Mouse (Mus musculus) embryonic stem cell, embryonic (primary cell): ENCODE measurements at regions not wholly inside any gene's neighbourhood (a gene's known extent, or its start where the extent isn't known, plus 50 kb on each side); places are given as distances from the start of the nearest gene placed in this dataset.

Experiments used
- CTCF ChIA-PET, 4 experiments: fragments of 300-600 bp in 2 of 4; fragments of 350-600 bp in 2 of 4; sonication (Branson Sonifier 250); formaldehyde crosslinking; loops; one replicate each; lab custom pipeline; 2022; ENCODE audit warnings: inconsistent platforms in 2 of 4; lab: Charles Lee
- POLR2A ChIA-PET, 4 experiments: fragments of 300-600 bp in 2 of 4; fragments of 350-600 bp in 2 of 4; sonication (Branson Sonifier 250); formaldehyde crosslinking; loops; one replicate each; lab custom pipeline; 2022; ENCODE audit warnings: antibody characterized with exemption in 4 of 4, inconsistent platforms in 1 of 4; lab: Charles Lee

DNA sequence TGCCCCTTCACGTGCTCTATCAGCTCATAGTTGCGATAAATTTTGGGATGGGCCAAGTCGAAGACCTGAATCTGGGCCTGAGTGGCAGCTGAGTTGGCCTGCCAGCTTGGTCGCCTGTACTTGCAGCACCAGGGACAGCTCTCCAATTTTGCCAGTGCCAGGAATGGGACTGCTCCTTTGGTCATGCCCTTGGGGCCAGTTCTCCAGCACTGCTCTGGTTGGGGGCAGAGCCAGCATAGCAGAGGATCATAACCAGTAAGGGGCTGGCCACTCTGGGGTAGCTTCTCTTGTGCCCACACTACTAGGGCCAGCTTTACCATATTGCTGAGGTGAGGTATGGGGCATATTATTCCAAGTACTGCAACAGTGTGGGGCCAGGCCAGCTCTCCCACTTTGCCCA is 397.0 kb upstream of the Cadm2 start:
- POLR2A ChIA-PET: no interaction called here
- CTCF ChIA-PET: interaction anchor here in 1 of 4 experiments (0.7 kb wide), 1 partner anchor 168 kb away, joined by 3 read pairs; no protein-coding TSS in a partner anchor

DNA sequence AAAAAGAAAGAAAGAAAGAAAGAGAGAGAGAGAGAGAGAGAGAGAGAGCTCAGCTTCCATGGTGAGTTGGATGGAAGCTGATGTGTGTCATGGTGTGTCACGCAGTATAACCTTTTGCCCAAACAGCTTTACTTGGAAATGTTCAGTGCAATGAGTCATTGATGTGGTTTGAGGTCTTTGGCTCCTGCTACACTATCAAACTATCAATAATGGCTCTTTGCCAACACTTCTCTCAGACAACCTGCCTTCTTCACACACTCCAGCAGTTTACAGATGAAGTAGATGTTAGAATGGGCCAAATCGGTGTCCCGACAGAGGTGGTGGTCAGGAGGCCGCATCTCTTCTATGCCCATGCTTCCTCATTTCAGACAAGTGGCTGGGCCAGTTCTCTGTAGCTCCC is 369.0 kb upstream of the Cadm2 start:
- CTCF ChIA-PET: no interaction called here
- POLR2A ChIA-PET: no interaction called here

DNA sequence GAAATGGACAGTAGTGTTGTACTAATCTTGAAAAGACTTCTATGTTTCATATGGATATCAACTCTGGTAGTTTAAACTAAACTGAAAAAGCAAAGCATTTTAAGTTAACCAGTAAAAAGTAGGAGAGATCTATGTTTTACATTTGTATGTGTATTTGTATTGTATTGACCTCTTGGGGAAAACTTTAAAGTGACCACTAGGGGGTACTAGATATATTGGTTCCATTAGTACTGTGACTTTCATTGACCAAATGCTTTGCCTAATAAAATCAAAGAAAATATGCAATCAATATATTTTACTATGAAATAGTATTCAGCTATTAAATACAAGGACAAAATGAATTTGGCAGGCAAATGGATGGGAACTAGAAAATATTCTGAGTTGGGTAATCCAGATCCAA is 355.9 kb upstream of the Cadm2 start:
- CTCF ChIA-PET: no interaction called here

DNA sequence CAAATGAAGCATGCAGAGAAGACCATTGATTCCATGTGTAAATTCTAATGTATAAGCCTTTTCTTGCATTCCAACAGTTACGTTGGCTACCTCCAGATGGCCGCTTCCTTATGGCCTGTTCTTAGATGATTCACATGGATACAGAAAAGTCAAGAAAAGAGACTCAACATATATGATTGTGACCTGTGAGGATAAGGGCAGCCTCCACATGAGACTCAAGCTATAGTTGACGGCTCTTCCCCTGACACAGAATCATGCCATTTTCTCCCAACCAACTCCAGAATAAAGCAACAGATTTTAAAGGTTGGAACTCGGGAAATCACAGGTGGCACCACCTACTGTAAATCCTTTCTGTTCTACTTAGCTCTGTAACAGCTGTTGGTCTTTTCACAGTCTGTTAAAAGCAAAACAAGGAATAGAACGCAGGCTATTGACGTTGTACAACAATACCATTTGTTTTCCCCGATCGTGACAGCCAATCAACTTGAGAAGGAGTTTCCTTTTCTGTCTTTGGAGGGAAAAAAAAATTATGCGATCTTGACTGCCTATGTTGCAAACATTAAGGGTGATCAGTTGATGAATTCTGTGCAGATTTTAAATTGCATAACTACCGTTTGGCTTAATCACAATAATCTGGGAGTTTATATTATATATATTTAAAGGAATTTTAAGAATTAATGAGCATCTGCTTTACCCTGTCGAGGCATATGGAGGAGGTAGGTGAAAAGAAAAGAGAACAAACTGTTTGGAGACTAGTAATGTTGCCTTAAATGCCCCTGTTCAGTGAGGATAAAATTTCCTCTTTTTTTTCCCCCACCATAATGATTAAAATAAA is 347.8 kb upstream of the Cadm2 start:
- POLR2A ChIA-PET: no interaction called here
- CTCF ChIA-PET: no interaction called here

More for the DNA sequence above, 355.9 kb upstream of the Cadm2 start:
- POLR2A ChIA-PET: no interaction called here

DNA sequence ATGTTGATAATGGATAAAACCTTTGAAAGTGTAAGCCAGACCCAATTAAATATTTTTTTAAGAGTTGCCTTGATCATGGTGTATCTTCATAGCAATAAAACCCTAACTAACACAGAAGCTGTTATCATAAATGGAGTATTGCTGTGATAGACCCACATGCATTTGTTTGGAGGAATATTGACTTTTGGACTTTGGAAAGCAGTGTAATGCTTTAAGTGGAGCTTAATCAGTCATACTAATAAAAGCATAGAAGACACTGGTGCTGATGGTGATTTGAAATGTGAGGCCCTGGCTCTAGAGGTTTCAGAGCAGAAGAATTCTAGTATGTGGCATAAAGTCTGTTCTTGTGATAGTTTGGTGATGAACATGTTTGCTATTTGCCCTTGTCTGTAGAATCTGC is 328.4 kb upstream of the Cadm2 start:
- ChIA-PET CTCF (no interaction called here), POLR2A (interaction anchor here in 1 of 4 experiments (0.7 kb wide), 1 partner anchor 24 kb away, joined by 3 read pairs; no protein-coding TSS in a partner anchor)

DNA sequence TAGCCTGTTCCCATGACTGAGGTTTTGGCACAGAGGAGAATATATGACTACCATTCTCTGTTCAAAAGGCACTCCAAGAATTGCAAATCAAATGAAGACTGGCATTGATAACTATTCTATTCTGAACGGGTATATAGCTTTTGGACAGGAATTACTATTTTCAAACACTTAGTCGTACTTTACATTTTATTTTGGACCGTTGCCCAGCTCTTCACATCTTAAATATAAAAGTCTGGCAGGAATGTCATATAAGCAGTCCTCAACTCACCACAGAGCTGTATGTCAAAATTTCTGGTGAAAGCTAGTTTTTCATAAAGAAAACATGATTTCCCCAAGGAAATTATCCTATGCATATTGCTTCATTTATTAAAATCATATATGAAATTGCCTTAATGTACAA is 323.7 kb upstream of the Cadm2 start:
- CTCF ChIA-PET: no interaction called here
- POLR2A ChIA-PET: no interaction called here

DNA sequence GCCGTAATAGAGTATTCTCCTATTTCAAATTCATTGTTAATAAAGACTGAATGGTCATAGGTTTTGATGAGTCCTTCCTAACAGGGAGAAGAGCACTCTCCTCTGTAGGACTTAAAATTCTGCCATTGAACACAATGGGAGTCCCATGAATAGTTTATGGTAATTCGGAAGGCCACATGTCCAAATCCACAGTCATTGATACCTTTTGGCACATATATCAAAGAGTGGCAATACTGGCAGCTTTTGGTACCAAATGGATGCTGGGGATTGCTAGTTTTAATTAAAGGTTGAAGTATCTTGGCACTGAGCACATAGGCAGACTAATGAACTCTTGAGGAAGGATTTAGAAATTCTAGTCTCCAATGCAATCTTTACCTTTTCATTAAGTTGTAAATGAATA is 298.5 kb upstream of the Cadm2 start:
- POLR2A ChIA-PET: no interaction called here
- CTCF ChIA-PET: no interaction called here

DNA sequence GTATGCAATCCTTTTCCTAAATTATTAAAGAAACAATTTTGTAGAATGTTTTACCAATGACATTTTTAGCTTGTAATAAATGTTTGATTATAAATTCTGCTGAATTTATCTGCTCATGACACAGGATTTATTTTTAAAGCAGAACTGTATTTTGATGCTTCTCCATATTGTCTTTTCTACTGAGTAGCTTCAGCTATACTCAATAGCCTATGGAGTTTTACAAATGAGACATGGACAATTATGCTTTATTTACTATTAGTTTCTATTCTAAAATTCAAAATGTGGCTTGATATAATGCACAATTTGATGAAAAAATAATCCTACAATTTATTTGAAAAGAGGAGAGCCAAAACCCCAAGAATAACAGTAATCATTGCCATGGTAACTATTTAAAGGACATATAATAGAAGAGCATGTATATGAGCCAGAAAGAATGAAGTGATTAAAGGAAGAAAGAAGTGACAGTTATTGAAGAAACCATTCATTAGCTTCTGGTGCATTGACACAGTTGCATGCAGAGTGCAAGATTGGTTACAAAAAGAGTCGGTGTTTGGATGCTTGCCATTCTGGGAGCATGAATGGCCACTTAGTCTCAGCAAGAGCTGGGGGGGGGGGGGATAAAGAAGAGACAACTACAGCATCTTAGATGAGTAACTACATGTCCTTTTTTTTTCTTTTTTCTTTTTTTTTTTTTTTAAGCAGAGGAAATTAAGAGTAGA is 250.8 kb upstream of the Cadm2 start:
- ChIA-PET POLR2A (no interaction called here), CTCF (interaction anchor here in 1 of 4 experiments (0.7 kb wide), 1 partner anchor 31 kb away, joined by 3 read pairs; no protein-coding TSS in a partner anchor)

DNA sequence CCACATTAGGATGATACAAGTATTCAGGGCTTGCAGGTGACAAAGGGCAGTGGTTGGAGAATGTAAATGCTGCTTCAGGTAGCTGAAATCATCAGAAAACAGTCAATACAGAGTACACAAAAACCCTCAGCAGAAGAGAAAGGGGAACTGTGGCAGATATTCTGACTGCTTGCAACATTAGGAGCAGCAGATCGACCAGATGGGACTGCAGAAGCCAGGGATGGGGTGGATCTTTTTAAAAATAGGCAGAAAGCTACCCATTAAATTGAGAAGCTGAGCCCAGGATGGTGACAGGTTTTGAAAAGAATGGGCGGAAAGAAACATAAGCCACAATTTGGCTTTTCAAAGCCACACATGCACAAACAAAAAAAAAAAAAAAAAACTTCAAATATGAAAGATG is 229.5 kb upstream of the Cadm2 start:
- CTCF ChIA-PET: no interaction called here
- POLR2A ChIA-PET: no interaction called here

DNA sequence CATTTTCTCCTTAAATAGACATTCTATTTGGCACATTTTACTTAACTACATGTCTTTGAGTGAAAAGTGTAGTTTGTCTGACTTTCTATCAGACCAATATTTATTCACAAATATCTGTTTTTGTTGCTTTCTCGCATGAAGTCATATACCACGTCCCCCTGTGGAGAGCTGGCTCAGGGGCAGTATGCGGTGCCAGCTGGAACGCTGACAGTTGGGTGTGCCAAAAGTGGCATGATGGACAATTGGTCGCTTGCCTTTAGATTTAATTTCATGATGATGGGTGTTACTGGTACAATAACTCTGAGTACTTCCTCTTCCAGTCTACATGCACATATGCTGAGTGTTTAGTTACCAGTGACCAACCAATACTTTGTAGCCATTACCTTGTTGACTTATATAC is 223.8 kb upstream of the Cadm2 start:
- POLR2A ChIA-PET: no interaction called here

DNA sequence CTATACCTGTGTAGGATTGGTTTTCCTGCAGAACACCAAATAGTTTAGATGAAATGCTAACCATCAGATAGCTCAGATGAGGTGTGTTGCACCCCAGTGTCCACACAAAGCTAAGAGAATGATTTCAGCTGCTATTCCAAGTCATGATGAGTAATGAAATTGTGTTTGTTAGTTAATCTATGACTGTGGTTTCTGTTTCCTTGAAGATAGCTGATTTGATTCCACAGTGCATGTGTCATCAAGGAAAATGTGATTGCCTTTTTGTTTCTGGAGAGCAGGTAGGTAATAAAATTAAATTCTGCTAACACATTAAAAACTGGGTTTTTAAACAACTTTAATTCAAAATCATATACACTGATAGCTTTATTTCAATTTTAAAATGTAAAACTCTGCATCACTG is 176.5 kb upstream of the Cadm2 start:
- ChIA-PET CTCF (no interaction called here), POLR2A (no interaction called here)

More for the DNA sequence above, 223.8 kb upstream of the Cadm2 start:
- CTCF ChIA-PET: no interaction called here

DNA sequence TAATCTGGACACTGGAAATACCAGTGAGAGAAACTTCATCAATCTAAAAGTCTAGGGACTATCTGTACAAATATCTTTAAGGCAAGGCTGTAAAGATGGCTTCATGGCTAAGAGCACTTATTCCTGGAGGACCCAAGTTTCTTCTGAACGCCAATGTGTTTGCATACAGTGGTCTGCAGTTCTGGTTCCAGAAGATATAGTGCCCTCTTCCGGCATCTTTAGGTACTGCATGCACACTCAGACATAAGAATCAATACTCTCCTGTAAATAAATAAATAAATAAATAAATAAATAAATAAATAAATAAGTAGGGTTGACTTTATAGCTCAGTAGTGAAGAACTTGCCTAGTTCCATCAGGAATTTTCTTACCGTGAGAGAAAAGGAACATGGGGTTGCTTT is 155.4 kb upstream of the Cadm2 start:
- CTCF ChIA-PET: no interaction called here
- POLR2A ChIA-PET: interaction anchor here in 1 of 4 experiments (1.0 kb wide), 1 partner anchor 14 kb away, joined by 3 read pairs; no protein-coding TSS in a partner anchor

DNA sequence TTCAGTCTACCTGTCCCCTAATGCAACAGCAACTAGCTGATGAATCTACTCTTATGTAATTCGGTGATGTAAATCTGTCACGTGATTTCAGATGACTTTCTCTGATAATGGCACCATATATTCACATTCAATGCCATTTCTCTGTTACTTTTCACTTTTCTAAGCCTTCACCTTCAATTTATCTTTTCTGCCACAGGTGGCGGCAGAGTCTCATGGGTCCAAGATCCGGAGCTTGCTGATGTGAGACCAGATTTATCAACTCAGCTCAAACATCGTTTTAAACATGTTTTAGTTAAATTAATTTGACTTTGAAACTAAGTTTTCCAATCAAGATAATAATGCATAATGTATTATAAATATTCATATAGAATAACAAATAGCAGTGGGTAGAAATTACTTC is 148.4 kb upstream of the Cadm2 start:
- ChIA-PET CTCF (no interaction called here), POLR2A (no interaction called here)

DNA sequence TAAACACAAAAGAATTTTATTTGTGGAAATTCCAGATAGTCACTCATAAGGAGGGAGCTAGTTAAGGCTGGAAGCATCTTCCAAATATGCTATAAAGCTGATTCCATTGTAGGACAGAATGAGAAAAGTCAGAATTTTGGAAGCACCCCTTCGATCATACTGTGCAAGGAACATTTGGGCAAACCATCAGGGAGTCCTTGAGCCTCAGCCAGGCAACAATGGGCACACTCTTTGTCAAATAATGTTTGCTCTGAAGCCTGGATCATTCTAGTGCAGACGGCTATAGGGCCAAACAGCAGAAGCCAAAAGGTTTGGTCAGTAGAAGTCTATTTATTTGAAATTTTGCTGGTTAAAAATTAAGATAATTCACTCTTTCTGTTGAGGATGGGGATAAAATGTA is 114.7 kb upstream of the Cadm2 start:
- ChIA-PET CTCF (no interaction called here), POLR2A (no interaction called here)

DNA sequence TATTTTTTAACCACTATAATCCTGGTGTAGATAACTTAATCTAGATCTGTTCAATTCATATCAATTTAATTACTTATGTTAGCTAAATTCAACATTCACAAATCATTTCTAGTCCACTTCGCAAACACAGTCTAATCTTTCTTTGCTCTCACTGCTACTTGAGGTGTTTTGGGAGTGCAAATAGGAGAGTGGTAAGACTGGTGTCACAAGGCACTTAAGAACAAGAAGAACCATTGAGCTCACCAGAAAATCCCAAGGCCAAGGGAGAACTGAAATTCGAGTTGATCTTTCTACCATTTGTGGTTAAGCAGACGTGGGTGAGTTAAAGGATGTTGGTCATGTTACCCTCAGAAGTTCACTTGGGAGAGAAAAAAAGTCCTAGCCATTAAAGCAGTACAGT is 77.9 kb upstream of the Cadm2 start:
- CTCF ChIA-PET: no interaction called here
- POLR2A ChIA-PET: no interaction called here
